Mouse (Mus musculus): Measurements from ENCODE around the gene Fau.

Fau gene

DNA sequence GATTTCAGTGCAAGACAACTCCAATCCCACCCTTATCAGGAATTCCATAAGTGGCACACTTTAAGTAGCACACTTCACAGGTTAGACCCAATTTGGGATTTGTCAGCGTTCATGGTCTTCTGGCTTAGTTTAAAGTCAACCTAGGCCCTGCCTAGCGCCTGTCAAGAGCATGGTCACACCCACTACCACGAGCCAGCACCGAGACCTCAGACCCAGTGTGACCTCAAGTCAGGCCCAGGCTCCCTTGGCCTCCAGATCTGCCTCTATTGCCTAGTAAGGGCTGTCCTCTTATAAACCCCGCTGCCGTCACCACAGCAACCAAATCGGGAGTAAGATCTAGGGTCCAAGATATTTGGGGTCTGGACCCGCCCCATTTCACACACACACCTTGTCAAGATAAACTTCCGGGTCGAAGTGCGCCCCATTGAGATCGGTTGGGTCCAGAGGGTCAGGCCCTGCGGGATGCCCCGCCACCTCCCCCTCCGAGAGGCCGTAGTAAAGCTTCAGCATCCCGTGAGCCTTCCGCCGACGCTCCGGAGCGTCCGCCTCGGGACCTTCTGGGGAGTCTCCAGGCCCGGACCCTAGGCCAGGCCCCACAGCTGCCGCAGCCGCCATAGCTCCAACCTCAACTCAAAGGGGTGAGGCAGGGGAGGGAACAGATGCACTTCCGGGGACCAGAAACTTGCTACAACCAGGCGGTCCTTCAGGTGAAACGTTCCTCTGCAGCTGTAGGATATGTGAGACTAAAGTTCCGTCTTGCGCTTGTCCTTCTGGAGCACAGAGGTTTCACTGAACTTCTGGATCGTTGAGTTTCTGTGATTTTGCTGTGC, 19.1 kb downstream of the Fau start, which contains the start of gene Vps51:
Gene Vps51, minus strand, starts transcription at position 668 of the 830 bp plus-strand sequence.
- DNase-seq = peak; percentile 87

DNA sequence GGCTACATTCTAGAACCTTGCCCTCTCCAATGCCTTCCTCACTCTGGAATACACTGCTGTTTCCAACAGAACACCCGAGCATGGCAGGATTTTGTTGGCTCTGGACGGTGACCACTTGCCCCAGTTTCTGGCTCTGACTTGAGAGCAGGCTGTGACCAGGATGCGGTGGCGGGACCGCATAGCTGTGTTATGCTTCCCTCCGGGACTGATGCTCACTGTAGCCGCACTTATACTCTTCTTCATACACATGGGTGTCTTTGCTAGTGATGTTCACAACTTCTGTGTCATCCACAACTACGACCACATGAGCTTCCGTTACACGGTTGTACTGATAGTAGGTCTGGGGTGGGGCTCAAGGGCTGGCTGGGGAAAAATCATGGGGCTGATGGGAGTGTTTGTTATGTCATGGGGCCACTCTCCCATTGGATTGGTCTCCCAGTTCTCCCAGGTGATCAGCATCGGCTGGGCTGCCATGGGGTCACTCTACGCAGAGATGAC, 22.4 kb downstream of the Fau start, which contains the start of gene Tmem262:
Gene Tmem262, plus strand, starts transcription at position 51 of the 498 bp plus-strand sequence.
- no peak for DNase-seq

DNA sequence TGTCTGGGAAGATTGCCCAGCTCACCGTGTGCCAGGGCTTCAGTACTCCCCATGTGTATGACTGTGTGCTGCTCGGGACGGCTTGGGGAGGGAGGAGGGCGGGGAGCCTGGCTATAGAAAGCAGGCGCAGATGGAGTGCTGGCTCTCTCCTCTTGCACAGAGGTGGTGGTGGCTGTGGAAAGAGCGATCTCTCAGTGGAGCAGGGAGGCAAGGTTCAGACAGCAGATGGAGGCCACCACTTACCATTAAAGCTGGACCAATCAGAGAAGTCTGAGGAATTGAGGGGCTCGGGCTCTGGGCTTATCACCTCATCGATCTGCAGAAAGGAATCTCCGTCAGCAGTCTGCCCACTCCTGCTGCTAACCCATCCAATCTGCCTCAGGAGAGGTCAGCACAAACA, 24.5 kb downstream of the Fau start, which contains the start of gene Gm28374:
Gene Gm28374, minus strand, starts transcription at position 101 of the 400 bp plus-strand sequence.
- DNase-seq = no peak

DNA sequence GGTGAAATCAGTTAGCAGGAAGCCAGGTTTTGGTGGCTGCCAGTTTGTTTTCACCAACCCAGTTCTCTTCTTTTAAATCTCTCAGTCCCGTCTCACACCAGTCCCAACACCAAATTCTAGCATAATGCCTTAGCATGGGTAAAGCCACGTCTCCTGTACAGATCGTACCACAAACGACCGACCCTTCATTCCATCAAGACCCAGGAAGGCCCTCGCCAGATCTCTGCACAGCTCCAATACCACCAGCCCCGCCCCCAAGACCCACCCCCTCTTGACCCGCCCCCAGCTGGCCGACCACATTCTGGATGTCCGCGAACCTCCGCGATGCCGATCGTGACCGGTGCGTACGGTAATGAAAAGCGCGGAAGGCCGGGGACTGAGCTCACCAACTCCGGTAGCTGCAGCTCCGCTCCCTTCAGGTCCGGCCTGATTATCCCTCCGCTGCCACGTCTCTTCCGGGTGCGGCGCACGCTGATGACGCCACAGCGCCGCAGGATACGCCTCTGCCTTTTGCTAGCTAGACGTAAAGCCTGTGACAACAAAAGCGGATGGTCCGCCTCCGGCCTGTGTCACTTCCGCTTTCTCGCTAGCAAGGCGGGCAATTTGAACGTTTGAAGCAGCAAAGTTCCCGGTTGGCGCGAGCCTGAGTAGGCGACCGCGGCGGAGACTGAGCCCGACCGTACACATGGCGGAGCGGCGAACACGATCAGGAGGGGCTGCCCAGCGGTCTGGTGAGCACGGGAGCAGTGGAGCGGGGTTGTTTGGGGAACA, 27.0 kb downstream of the Fau start, which contains the start of the genes Zfpl1 and Cdca5:
Gene Zfpl1, minus strand, starts transcription at position 479 of the 771 bp plus-strand sequence.
Gene Cdca5, plus strand, starts transcription at position 506 of the 771 bp plus-strand sequence.
- DNase-seq = peak; percentile 95

- peak; percentile 48 for DNase-seq
Observed at GRCm38 (mm10) chr19:6085417-6085879, 27.8 kb downstream of the Fau start.

- DNase-seq = no peak
Observed at GRCm38 (mm10) chr19:6088841-6089240, 31.2 kb downstream of the Fau start.

- DNase-seq = no peak
Observed at GRCm38 (mm10) chr19:6094119-6094518, 36.5 kb downstream of the Fau start, which contains the start of gene AC131692.1. Gene AC131692.1 (plus strand): TSS chr19:6094419.

DNA sequence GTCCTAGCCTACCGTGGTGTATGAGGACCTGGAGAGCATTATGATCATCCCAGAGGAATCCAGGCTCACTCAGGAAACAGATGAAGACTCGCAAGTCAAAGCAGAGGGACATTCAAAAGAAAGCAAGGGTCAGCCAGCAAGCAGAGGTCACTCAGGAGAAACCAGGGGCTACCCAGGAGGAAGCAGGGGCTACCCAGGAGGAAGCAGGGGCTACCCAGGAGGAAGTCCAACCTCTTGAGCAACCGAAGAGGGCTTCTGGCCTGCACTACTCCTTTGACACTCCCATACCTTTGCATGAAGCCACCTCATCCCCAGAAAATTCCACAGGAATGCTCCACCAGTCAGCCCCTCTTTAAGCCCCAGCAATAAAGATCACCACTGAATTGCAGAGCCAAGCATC, 40.2 kb downstream of the Fau start:
- no peak for DNase-seq

GRCm38 (mm10) chr19:6101186-6101585, 43.5 kb downstream of the Fau start:
- no peak for DNase-seq

GRCm38 (mm10) chr19:6102169-6102853, 44.7 kb downstream of the Fau start:
- no peak for DNase-seq

GRCm38 (mm10) chr19:6104476-6104875, 46.8 kb downstream of the Fau start:
- DNase-seq = no peak

DNA sequence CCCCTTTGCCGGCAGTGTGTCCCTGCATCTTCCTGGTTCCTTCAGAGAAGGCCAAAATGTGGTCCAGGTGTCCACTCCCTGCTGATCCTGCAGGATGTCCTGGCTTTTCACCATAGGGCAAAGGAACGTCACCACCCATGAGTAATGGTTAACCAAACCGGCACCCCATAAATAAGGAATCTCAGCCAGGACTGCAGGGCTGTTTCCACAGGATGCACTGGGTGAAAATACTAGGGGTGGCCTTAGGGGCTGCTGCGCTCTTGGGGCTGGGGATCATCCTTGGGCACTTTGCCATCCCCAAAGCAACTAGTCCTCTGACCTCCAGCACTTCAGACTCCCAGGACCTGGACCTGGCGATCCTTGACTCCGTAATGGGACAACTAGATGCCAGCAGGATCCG, 47.9 kb downstream of the Fau start, which contains the start of gene Naaladl1:
Gene Naaladl1, plus strand, starts transcription at position 197 of the 400 bp plus-strand sequence.
- no peak for DNase-seq

Data from lung, postnatal 14 days (tissue).